Comparison of ENCODE assay signal across 7 mouse cellular contexts in genomic region chr6:34447961-34448360, GRCm38 (mm10). TPM values are rescaled to one million over a fixed set of nuclear protein-coding genes. Genes with fewer than 3 reads are reported as not detected.
A peak's percentile ranks its signal among the peaks of the same experiment; 100 is the strongest.
DNase-seq lines count a peak whose midpoint lies in the region.

No protein-coding gene starts in this region.

- peak; percentile 17 to 54 for DNase-seq in CD8-positive naive resting alpha-beta T cell, adult 2 months (ENCODE audit: low read depth in 2 of 2, low spot score in 2 of 2)
- DNase-seq in T-cell, adult 2 months (ENCODE audit: low spot score): peak; percentile 54
- peak; percentile 64 to 83 for DNase-seq in cerebellum, postnatal 25 days
- peak; percentile 30 to 72 for DNase-seq in gastrocnemius, postnatal 4 days (ENCODE audit: low spot score in 2 of 2)
- DNase-seq in layer of hippocampus, adult 18-20 months (ENCODE audit: low spot score in 2 of 2): peak; percentile 44 to 90
- DNase-seq in lung, postnatal 10 days: peak; percentile 85
- peak; percentile 86 for DNase-seq in right cerebral cortex, postnatal 4 days

RNA-seq across cellular contexts. Expression of gene Bpgm, which starts 28.0 kb away (rescaled TPM):
- 10 to 100 TPM; 29.3 to 32.8 TPM for total RNA-seq in gastrocnemius, postnatal 4 days (2021)
- total RNA-seq in layer of hippocampus, adult 18-20 months (2021): 10 to 100 TPM; 65.1 to 66.7 TPM

RNA-seq across cellular contexts. Expression of gene Akr1b7, which starts 35.8 kb away (rescaled TPM):
- total RNA-seq in gastrocnemius, postnatal 4 days (2021): under 1 TPM in 1 of 2 experiments, not detected in 1; 0.49 TPM
- total RNA-seq in layer of hippocampus, adult 18-20 months (2021): not detected

Comparison
In these comparisons a context has a peak if more than half of its experiments do, and no peak if none do; other contexts are left out.
1. Peak in every context shown above with its lines: DNase-seq.
2. DNase-seq: peak in every context shown above with its lines; median percentile 86 in right cerebral cortex, postnatal 4 days; 85 in lung, postnatal 10 days; 74 in cerebellum, postnatal 25 days; 67 in layer of hippocampus, adult 18-20 months; 54 in T-cell, adult 2 months; 51 in gastrocnemius, postnatal 4 days; 36 in CD8-positive naive resting alpha-beta T cell, adult 2 months.